Mouse (Mus musculus) ES-E14 (cell line): ENCODE measurements at regions not wholly inside any gene's neighbourhood (a gene's known extent, or its start where the extent isn't known, plus 50 kb on each side); places are given as distances from the start of the nearest gene placed in this dataset.

Source experiments
- CHD2 ChIP-seq: IDR thresholded peaks from 2 replicates; pipeline ENCODE4 v1.6.1; 2014; ENCODE audit warnings: mild to moderate bottlenecking, low read depth, low read length, inconsistent platforms
- HCFC1 ChIP-seq: IDR thresholded peaks from 2 replicates; pipeline ENCODE4 v1.6.1; 2012; ENCODE audit warnings: low read length, inconsistent platforms, borderline replicate concordance; ENCODE audit not compliant: insufficient read depth
- ZC3H11A ChIP-seq: IDR thresholded peaks from 2 replicates; pipeline ENCODE4 v1.6.1; 2012; ENCODE audit warnings: low read depth, mild to moderate bottlenecking, inconsistent platforms, low read length, borderline replicate concordance
- ZNF384 ChIP-seq: IDR thresholded peaks from 2 replicates; pipeline ENCODE4 v1.6.1; 2012; ENCODE audit warnings: low read depth, low read length, inconsistent platforms

GRCm38 (mm10) chr1:57208415-57208814 lies 169.0 kb upstream of the 1700066M21Rik start:
- TF ChIP-seq ZNF384: no peak
- no peak for TF ChIP-seq CHD2
- no peak for TF ChIP-seq HCFC1
- no peak for TF ChIP-seq ZC3H11A
